Mouse (Mus musculus): ENCODE measurements around the gene Tmem29. TPM values are rescaled to one million over a fixed set of nuclear protein-coding genes. Genes with fewer than 3 reads are reported as not detected.
A peak's percentile ranks its signal among the peaks of the same experiment; 100 is the strongest.
"Not testable (repeated sequence)": the region's sequence is repeated elsewhere in the genome, so short reads cannot be mapped to it uniquely, and the experiment has no call there.

Gene Tmem29
- 44.8 and 51.6 TPM in 2 replicates for polyA plus RNA-seq (2014; fragmentation: Nextera tagmentation; extraction: Ambion mirVana)

- peak; percentile 98 for ATAC-seq (ENCODE audit: low FRiP score)
- H3K9ac ChIP-seq (ENCODE audit: low read depth, low read length) = peak within 1 kb of the TSS; percentile 41; the same call in 1 of the 2 replicates
- WGBS = 2% methylated on average over 30 of the region's 30 CpGs
Measured at GRCm38 (mm10) chrX:150458766-150459350, at the start of gene Tmem29. Gene Tmem29, minus strand, starts transcription at chrX:150459154.

GRCm38 (mm10) chrX:150508696-150509095 lies 49.7 kb upstream of the Tmem29 start:
- Histone ChIP-seq H3K36me3 (ENCODE audit: control insufficient read depth, insufficient read depth, low read length) (no peaks in the 10 kb centered on the region), H3K4me3 (ENCODE audit: low read depth, low read length) (no peak overlapping the region), H3K27me3 (ENCODE audit: control insufficient read depth, insufficient read depth, low read length) (no peaks in the 10 kb centered on the region), H3K9ac (ENCODE audit: low read depth, low read length) (no peak overlapping the region), H3K4me2 (replicated peaks; ENCODE audit: low read depth, low read length) (no peak overlapping the region), H3K27ac (ENCODE audit: low read depth, low read length) (no peak overlapping the region), H3K4me1 (replicated peaks; ENCODE audit: control insufficient read depth, insufficient read depth, low read length) (no peaks in the 10 kb centered on the region), H3K9me3 (ENCODE audit: control insufficient read depth, low read length) (no peaks in the 10 kb centered on the region)
- ATAC-seq (ENCODE audit: low FRiP score) = no peak
- WGBS = 89% methylated on average over 6 of the region's 6 CpGs
- DNase-seq (ENCODE audit: low spot score) = no peak

More at GRCm38 (mm10) chrX:150458766-150459350, at the start of gene Tmem29:
- peak within 1 kb of the TSS; percentile 23 for H3K4me2 ChIP-seq (replicated peaks; ENCODE audit: low read depth, low read length)
- peak; percentile 84 for DNase-seq (ENCODE audit: low spot score)
- H3K36me3 ChIP-seq (ENCODE audit: control insufficient read depth, insufficient read depth, low read length) = no peaks in the 10 kb centered on the region
- no peak within 1 kb of the TSS for H3K27ac ChIP-seq (ENCODE audit: low read depth, low read length)
- H3K4me1 ChIP-seq (replicated peaks; ENCODE audit: control insufficient read depth, insufficient read depth, low read length) = no peaks in the 10 kb centered on the region
- no peaks in the 10 kb centered on the region for H3K9me3 ChIP-seq (ENCODE audit: control insufficient read depth, low read length)
- no peaks in the 10 kb centered on the region for H3K27me3 ChIP-seq (ENCODE audit: control insufficient read depth, insufficient read depth, low read length)
- peak within 1 kb of the TSS; percentile 34 for H3K4me3 ChIP-seq (ENCODE audit: low read depth, low read length)

- H3K4me2 ChIP-seq (replicated peaks; ENCODE audit: low read depth, low read length); H3K27ac ChIP-seq (ENCODE audit: low read depth, low read length); ATAC-seq (ENCODE audit: low FRiP score); H3K27me3 ChIP-seq (ENCODE audit: control insufficient read depth, insufficient read depth, low read length); H3K4me1 ChIP-seq (replicated peaks; ENCODE audit: control insufficient read depth, insufficient read depth, low read length); DNase-seq (ENCODE audit: low spot score); H3K9me3 ChIP-seq (ENCODE audit: control insufficient read depth, low read length); H3K4me3 ChIP-seq (ENCODE audit: low read depth, low read length); H3K9ac ChIP-seq (ENCODE audit: low read depth, low read length); H3K36me3 ChIP-seq (ENCODE audit: control insufficient read depth, insufficient read depth, low read length): not testable (repeated sequence)
- 89% methylated on average over 1 of the region's 10 CpGs for WGBS
Measured at GRCm38 (mm10) chrX:150487811-150488210, 28.9 kb upstream of the Tmem29 start.

- H3K4me1 ChIP-seq (replicated peaks; ENCODE audit: control insufficient read depth, insufficient read depth, low read length); DNase-seq (ENCODE audit: low spot score); ATAC-seq (ENCODE audit: low FRiP score); H3K27me3 ChIP-seq (ENCODE audit: control insufficient read depth, insufficient read depth, low read length); H3K4me2 ChIP-seq (replicated peaks; ENCODE audit: low read depth, low read length); H3K27ac ChIP-seq (ENCODE audit: low read depth, low read length); H3K4me3 ChIP-seq (ENCODE audit: low read depth, low read length); H3K36me3 ChIP-seq (ENCODE audit: control insufficient read depth, insufficient read depth, low read length); H3K9ac ChIP-seq (ENCODE audit: low read depth, low read length); H3K9me3 ChIP-seq (ENCODE audit: control insufficient read depth, low read length): not testable (repeated sequence)
- 64% methylated on average over 5 of the region's 22 CpGs for WGBS
Measured at GRCm38 (mm10) chrX:150486314-150487030, 27.5 kb upstream of the Tmem29 start.

- H3K27me3 ChIP-seq (ENCODE audit: control insufficient read depth, insufficient read depth, low read length) = no peaks in the 10 kb centered on the region
- peak overlapping the region; percentile 19; the same call in 1 of the 2 replicates for H3K4me2 ChIP-seq (replicated peaks; ENCODE audit: low read depth, low read length)
- DNase-seq (ENCODE audit: low spot score) (peak; percentile 87), ATAC-seq (ENCODE audit: low FRiP score) (peak; percentile 98)
- no peaks in the 10 kb centered on the region for H3K9me3 ChIP-seq (ENCODE audit: control insufficient read depth, low read length)
- peak overlapping the region; percentile 39 for H3K4me3 ChIP-seq (ENCODE audit: low read depth, low read length)
- H3K36me3 ChIP-seq (ENCODE audit: control insufficient read depth, insufficient read depth, low read length) = no peaks in the 10 kb centered on the region
- WGBS = under 1% methylated on average over 34 of the region's 34 CpGs
- no peaks in the 10 kb centered on the region for H3K4me1 ChIP-seq (replicated peaks; ENCODE audit: control insufficient read depth, insufficient read depth, low read length)
- peak overlapping the region; percentile 77 for H3K27ac ChIP-seq (ENCODE audit: low read depth, low read length)
- H3K9ac ChIP-seq (ENCODE audit: low read depth, low read length) = peak overlapping the region; percentile 50; the same call in 1 of the 2 replicates
Measured at GRCm38 (mm10) chrX:150477854-150478780, 19.2 kb upstream of the Tmem29 start.

- Histone ChIP-seq H3K4me2 (replicated peaks; ENCODE audit: low read depth, low read length) (no peak overlapping the region), H3K4me1 (replicated peaks; ENCODE audit: control insufficient read depth, insufficient read depth, low read length) (no peaks in the 10 kb centered on the region), H3K9ac (ENCODE audit: low read depth, low read length) (no peak overlapping the region), H3K4me3 (ENCODE audit: low read depth, low read length) (no peak overlapping the region), H3K9me3 (ENCODE audit: control insufficient read depth, low read length) (no peaks in the 10 kb centered on the region), H3K27me3 (ENCODE audit: control insufficient read depth, insufficient read depth, low read length) (no peaks in the 10 kb centered on the region), H3K36me3 (ENCODE audit: control insufficient read depth, insufficient read depth, low read length) (no peaks in the 10 kb centered on the region), H3K27ac (ENCODE audit: low read depth, low read length) (no peak overlapping the region)
- 70% methylated on average over 1 of the region's 1 CpGs for WGBS
- ATAC-seq (ENCODE audit: low FRiP score) (no peak), DNase-seq (ENCODE audit: low spot score) (no peak)
Measured at GRCm38 (mm10) chrX:150471416-150471815, 12.5 kb upstream of the Tmem29 start.

GRCm38 (mm10) chrX:150468266-150468665 lies 9.3 kb upstream of the Tmem29 start:
- no peak overlapping the region for H3K4me2 ChIP-seq (replicated peaks; ENCODE audit: low read depth, low read length)
- no peak overlapping the region for H3K4me3 ChIP-seq (ENCODE audit: low read depth, low read length)
- no peaks in the 10 kb centered on the region for H3K36me3 ChIP-seq (ENCODE audit: control insufficient read depth, insufficient read depth, low read length)
- no peak overlapping the region for H3K9ac ChIP-seq (ENCODE audit: low read depth, low read length)
- DNase-seq (ENCODE audit: low spot score) (no peak), ATAC-seq (ENCODE audit: low FRiP score) (no peak)
- H3K4me1 ChIP-seq (replicated peaks; ENCODE audit: control insufficient read depth, insufficient read depth, low read length) = no peaks in the 10 kb centered on the region
- H3K27ac ChIP-seq (ENCODE audit: low read depth, low read length) = no peak overlapping the region
- H3K27me3 ChIP-seq (ENCODE audit: control insufficient read depth, insufficient read depth, low read length) = no peaks in the 10 kb centered on the region
- no peaks in the 10 kb centered on the region for H3K9me3 ChIP-seq (ENCODE audit: control insufficient read depth, low read length)
- 88% methylated on average over 2 of the region's 2 CpGs for WGBS

GRCm38 (mm10) chrX:150466817-150467216 lies 7.9 kb upstream of the Tmem29 start:
- H3K27ac ChIP-seq (ENCODE audit: low read depth, low read length); H3K36me3 ChIP-seq (ENCODE audit: control insufficient read depth, insufficient read depth, low read length); H3K9me3 ChIP-seq (ENCODE audit: control insufficient read depth, low read length); H3K4me3 ChIP-seq (ENCODE audit: low read depth, low read length); ATAC-seq (ENCODE audit: low FRiP score); H3K4me2 ChIP-seq (replicated peaks; ENCODE audit: low read depth, low read length); H3K27me3 ChIP-seq (ENCODE audit: control insufficient read depth, insufficient read depth, low read length); H3K4me1 ChIP-seq (replicated peaks; ENCODE audit: control insufficient read depth, insufficient read depth, low read length); H3K9ac ChIP-seq (ENCODE audit: low read depth, low read length); DNase-seq (ENCODE audit: low spot score): not testable (repeated sequence)
- WGBS = 77% methylated on average over 8 of the region's 8 CpGs
